Mouse (Mus musculus) spleen, adult 2 months (tissue): ENCODE measurements around the gene Gm3415. TPM values are rescaled to one million over a fixed set of nuclear protein-coding genes. Genes with fewer than 3 reads are reported as not detected.

Source experiments
- DNase-seq, 2 experiments: peaks; one replicate each; pipeline versions ENCODE4 v3.0.0 to v3.0.0-alpha.2; 2012 to 2021; ENCODE audit warnings: low spot score in 2 of 2, low read depth in 1 of 2
- H3K27ac ChIP-seq: fragments of 200-500 bp; 2 replicates; pipeline ENCODE4 v1.5.1; 2012; ENCODE audit warnings: low read length, inconsistent platforms; ENCODE audit not compliant: insufficient read depth
- H3K27me3 ChIP-seq: fragments of 200-500 bp; 2 replicates; pipeline ENCODE4 v1.6.1; 2012; ENCODE audit warnings: mild to moderate bottlenecking, moderate library complexity, low read length, inconsistent platforms; ENCODE audit not compliant: control insufficient read depth, insufficient read depth
- H3K36me3 ChIP-seq: fragments of 200-500 bp; 2 replicates; pipeline ENCODE4 v1.6.1; 2012; ENCODE audit warnings: mild to moderate bottlenecking, low read length, inconsistent platforms; ENCODE audit not compliant: control insufficient read depth, insufficient read depth
- H3K4me1 ChIP-seq: fragments of 200-500 bp; 2 replicates; pipeline ENCODE4 v1.6.1; 2011; ENCODE audit warnings: inconsistent platforms; ENCODE audit not compliant: control insufficient read depth, insufficient read depth, insufficient read length
- H3K4me3 ChIP-seq: fragments of 200-500 bp; 2 replicates; pipeline ENCODE4 v1.5.1; 2011; ENCODE audit warnings: mild to moderate bottlenecking, inconsistent platforms; ENCODE audit not compliant: insufficient read depth, insufficient read length; ENCODE audit errors: extremely low read depth
- CTCF ChIP-seq: fragments of 200-500 bp; IDR thresholded peaks from 2 replicates; pipeline ENCODE4 v1.5.1; 2011; ENCODE audit warnings: mild to moderate bottlenecking, inconsistent platforms; ENCODE audit not compliant: insufficient read depth, insufficient read length, insufficient replicate concordance; ENCODE audit errors: extremely low read depth
- POLR2A ChIP-seq: fragments of 200-500 bp; IDR thresholded peaks from 2 replicates; pipeline ENCODE4 v1.6.1; 2011; ENCODE audit warnings: low read depth, low read length, inconsistent platforms
- WGBS: fragments of 180-500 bp; shearing (Covaris S2); methylation state at CpG from one replicate; pipeline ENCODE4 v1.1.7; 2018; 5-methylcytosine and 5-hydroxymethylcytosine counted together
- polyA plus RNA-seq: library from polyadenylated mRNA; depleted of rRNA; stranded (reverse); fragments of >200 nt; gene quantifications from 2 replicates; pipeline ENCODE4 v1.2.3, GENCODE M21; 2012

The Gm3415 gene
- polyA plus RNA-seq, 1 experiment, result not detected

GRCm38 (mm10) chr5:146576668-146577067 lies 20.7 kb downstream of the Gm3415 start:
- no peak for DNase-seq
- TF ChIP-seq CTCF (no peak), POLR2A (no peak)
- Histone ChIP-seq H3K27me3 (no peaks in the 10 kb centered on the region), H3K4me3 (no peak overlapping the region), H3K4me1 (no peaks in the 10 kb centered on the region), H3K27ac (no peak overlapping the region), H3K36me3 (no peaks in the 10 kb centered on the region)
- 87% methylated on average over 3 of the region's 3 CpGs for WGBS

GRCm38 (mm10) chr5:146584156-146584477 lies 28.2 kb downstream of the Gm3415 start:
- Histone ChIP-seq H3K27ac (no peak overlapping the region), H3K4me1 (peaks cover 2% of the 10 kb centered on the region)
- WGBS, result 5% methylated on average over 10 of the region's 10 CpGs

GRCm38 (mm10) chr5:146584478-146585306 lies 28.8 kb downstream of the Gm3415 start, which contains the start of gene Gpr12:
Gpr12 (minus strand) TSS chr5:146585239.
- WGBS, result 1% methylated on average over 63 of the region's 64 CpGs
- DNase-seq, result no peak
- no peak within 1 kb of the TSS for H3K27ac ChIP-seq
- H3K4me3 ChIP-seq, result peak within 1 kb of the TSS; percentile 42; the same call in 1 of the 2 replicates
- H3K27me3 ChIP-seq, result peaks cover 5% of the 10 kb centered on the region
- no peak for TF ChIP-seq POLR2A
- TF ChIP-seq CTCF, result no peak
- H3K36me3 ChIP-seq, result no peaks in the 10 kb centered on the region
- peaks cover 2% of the 10 kb centered on the region for H3K4me1 ChIP-seq

More at GRCm38 (mm10) chr5:146584156-146584477, 28.2 kb downstream of the Gm3415 start:
- TF ChIP-seq CTCF (no peak), POLR2A (no peak)
- no peak for DNase-seq
- H3K27me3 ChIP-seq, result peaks cover 5% of the 10 kb centered on the region
- peak overlapping the region; percentile 42; the same call in 1 of the 2 replicates for H3K4me3 ChIP-seq
- H3K36me3 ChIP-seq, result no peaks in the 10 kb centered on the region

- no peak for DNase-seq
- peaks cover 2% of the 10 kb centered on the region for H3K4me1 ChIP-seq
- peaks cover 5% of the 10 kb centered on the region for H3K27me3 ChIP-seq
- no peak overlapping the region for H3K27ac ChIP-seq
- 2% methylated on average over 10 of the region's 10 CpGs for WGBS
- TF ChIP-seq POLR2A, result no peak
- no peak for TF ChIP-seq CTCF
- no peaks in the 10 kb centered on the region for H3K36me3 ChIP-seq
- no peak overlapping the region for H3K4me3 ChIP-seq
Observed at GRCm38 (mm10) chr5:146585307-146585651, 29.3 kb downstream of the Gm3415 start.

- Histone ChIP-seq H3K27ac (no peak overlapping the region), H3K4me1 (peaks cover 6% of the 10 kb centered on the region), H3K27me3 (peaks cover 5% of the 10 kb centered on the region), H3K4me3 (no peak overlapping the region), H3K36me3 (no peaks in the 10 kb centered on the region)
- no peak for DNase-seq
- WGBS, result 73% methylated on average over 8 of the region's 8 CpGs
- TF ChIP-seq CTCF (no peak), POLR2A (no peak)
Observed at GRCm38 (mm10) chr5:146586357-146587070, 30.6 kb downstream of the Gm3415 start.

- TF ChIP-seq POLR2A (no peak), CTCF (no peak)
- no peak overlapping the region for H3K27ac ChIP-seq
- no peaks in the 10 kb centered on the region for H3K27me3 ChIP-seq
- no peak for DNase-seq
- no peak overlapping the region for H3K4me3 ChIP-seq
- H3K4me1 ChIP-seq, result peaks cover 4% of the 10 kb centered on the region; the same call in 1 of the 2 replicates
- H3K36me3 ChIP-seq, result no peaks in the 10 kb centered on the region
- WGBS, result 29% methylated on average over 4 of the region's 4 CpGs
Observed at GRCm38 (mm10) chr5:146590987-146591386, 35.1 kb downstream of the Gm3415 start.

- 88% methylated on average over 4 of the region's 4 CpGs for WGBS
- Histone ChIP-seq H3K4me3 (no peak overlapping the region), H3K36me3 (no peaks in the 10 kb centered on the region), H3K27ac (no peak overlapping the region), H3K4me1 (peaks cover 4% of the 10 kb centered on the region; the same call in 1 of the 2 replicates), H3K27me3 (no peaks in the 10 kb centered on the region)
- DNase-seq, result no peak
- no peak for TF ChIP-seq POLR2A
- no peak for TF ChIP-seq CTCF
Observed at GRCm38 (mm10) chr5:146591636-146592035, 35.7 kb downstream of the Gm3415 start.
